Mouse (Mus musculus): ENCODE results near the gene Myo1d.

DNA sequence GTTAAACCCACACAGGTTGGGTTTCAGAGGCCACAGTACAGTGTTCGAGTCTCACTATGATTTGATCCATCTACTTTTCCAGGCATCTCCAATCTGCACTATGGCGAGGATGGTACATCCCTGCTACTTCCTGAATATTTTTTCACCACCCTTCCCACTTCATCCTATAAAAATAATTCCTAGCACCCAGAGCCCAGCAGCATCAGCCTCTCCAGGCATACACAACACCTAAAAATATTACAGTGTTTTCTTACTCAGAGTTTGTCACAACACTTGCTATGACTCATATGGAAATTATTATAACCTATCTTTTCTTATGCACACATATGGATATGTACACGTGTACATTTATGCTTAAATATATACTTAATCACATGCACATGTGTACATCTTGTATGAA lies 115.6 kb downstream of the Myo1d start:
- no peak for TF ChIP-seq POLR2A (IDR thresholded peaks at IDR 0.05; ENCODE audit: extremely low read depth, insufficient read depth, low read length)
- TF ChIP-seq CTCF (IDR thresholded peaks at IDR 0.05; ENCODE audit: extremely low read depth, insufficient read depth, low read length) = no peak
